Mouse (Mus musculus) heart, embryonic 13.5 days (tissue): ENCODE measurements around the gene Prpf38b. TPM values are rescaled to one million over a fixed set of nuclear protein-coding genes. Genes with fewer than 3 reads are reported as not detected.
A peak's percentile ranks its signal among the peaks of the same experiment; 100 is the strongest.

Source experiments
- ATAC-seq: fragments of 200-750 bp; cut with Nextera tagmentation; 2 replicates; pipeline ENCODE4 v1.8.0; 2017; ENCODE audit warnings: moderate TSS enrichment; ENCODE audit not compliant: insufficient number of reproducible peaks, low FRiP score, low TSS enrichment; ENCODE audit errors: extremely low read depth
- H3K27ac ChIP-seq: fragments of 300-500 bp; sonication (generic); replicated peaks from 2 replicates; pipeline ENCODE4 v1.5.1; 2015; ENCODE audit warnings: moderate library complexity, mild to moderate bottlenecking, inconsistent platforms
- H3K27me3 ChIP-seq: fragments of 300-500 bp; sonication (generic); replicated peaks from 2 replicates; pipeline ENCODE4 v1.6.1; 2015; ENCODE audit warnings: mild to moderate bottlenecking, inconsistent platforms
- H3K36me3 ChIP-seq: fragments of 300-500 bp; sonication (generic); 2 replicates; pipeline ENCODE4 v1.6.1; 2015; ENCODE audit warnings: mild to moderate bottlenecking, inconsistent platforms
- H3K4me1 ChIP-seq: fragments of 300-500 bp; sonication (generic); 2 replicates; pipeline ENCODE4 v1.6.1; 2015; ENCODE audit warnings: inconsistent platforms
- H3K4me2 ChIP-seq: fragments of 300-500 bp; sonication (generic); 2 replicates; pipeline ENCODE4 v1.6.1; 2015; ENCODE audit warnings: inconsistent platforms, mild to moderate bottlenecking, moderate library complexity
- H3K4me3 ChIP-seq: fragments of 300-500 bp; sonication (generic); 2 replicates; pipeline ENCODE4 v1.5.1; 2015; ENCODE audit warnings: moderate library complexity, mild to moderate bottlenecking, inconsistent platforms
- H3K9ac ChIP-seq: fragments of 300-500 bp; sonication (generic); 2 replicates; pipeline ENCODE4 v1.6.1; 2015; ENCODE audit warnings: inconsistent platforms, mild to moderate bottlenecking, moderate library complexity
- H3K9me3 ChIP-seq: fragments of 300-500 bp; sonication (generic); 2 replicates; pipeline ENCODE4 v1.6.1; 2016; ENCODE audit warnings: inconsistent platforms
- WGBS: fragments of 180-500 bp; shearing (Covaris S2); methylation state at CpG from one replicate; pipeline ENCODE4 v1.1.7; 2015; ENCODE audit warnings: mixed read lengths; 5-methylcytosine and 5-hydroxymethylcytosine counted together
- polyA plus RNA-seq: library from polyadenylated mRNA; unstranded; fragments of >200 nt; fragmentation: Nextera tagmentation; extraction: Ambion mirVana; gene quantifications from 2 replicates; pipeline ENCODE4 v1.2.1, GENCODE M21; 2015

The Prpf38b gene
- polyA plus RNA-seq, 1 experiment from 2014 or later = 49.0 TPM

GRCm38 (mm10) chr3:108921822-108922221 lies 10.3 kb upstream of the Prpf38b start:
- H3K27ac ChIP-seq = no peak overlapping the region
- H3K4me1 ChIP-seq = no peaks in the 10 kb centered on the region
- H3K9me3 ChIP-seq = no peaks in the 10 kb centered on the region
- no peak for ATAC-seq
- H3K27me3 ChIP-seq = no peaks in the 10 kb centered on the region
- H3K9ac ChIP-seq = no peak overlapping the region
- WGBS = 77% methylated on average over 1 of the region's 1 CpGs
- no peaks in the 10 kb centered on the region for H3K36me3 ChIP-seq
- H3K4me2 ChIP-seq = no peak overlapping the region
- H3K4me3 ChIP-seq = no peak overlapping the region

- no peaks in the 10 kb centered on the region for H3K9me3 ChIP-seq
- H3K27ac ChIP-seq = no peak overlapping the region
- no peak for ATAC-seq
- WGBS = 71% methylated on average over 3 of the region's 3 CpGs
- no peak overlapping the region for H3K4me3 ChIP-seq
- no peak overlapping the region for H3K4me2 ChIP-seq
- no peaks in the 10 kb centered on the region for H3K36me3 ChIP-seq
- H3K4me1 ChIP-seq = no peaks in the 10 kb centered on the region
- H3K9ac ChIP-seq = no peak overlapping the region
- H3K27me3 ChIP-seq = no peaks in the 10 kb centered on the region
Measured at GRCm38 (mm10) chr3:108920442-108921070, 9.0 kb upstream of the Prpf38b start.

GRCm38 (mm10) chr3:108918852-108919251 lies 7.3 kb upstream of the Prpf38b start:
- H3K27ac ChIP-seq = no peak overlapping the region
- no peaks in the 10 kb centered on the region for H3K27me3 ChIP-seq
- ATAC-seq = no peak
- H3K4me3 ChIP-seq = no peak overlapping the region
- H3K4me2 ChIP-seq = no peak overlapping the region
- H3K4me1 ChIP-seq = no peaks in the 10 kb centered on the region
- H3K36me3 ChIP-seq = no peaks in the 10 kb centered on the region
- WGBS = 86% methylated on average over 1 of the region's 1 CpGs
- no peak overlapping the region for H3K9ac ChIP-seq
- no peaks in the 10 kb centered on the region for H3K9me3 ChIP-seq

GRCm38 (mm10) chr3:108917986-108918385 lies 6.5 kb upstream of the Prpf38b start:
- no peaks in the 10 kb centered on the region for H3K9me3 ChIP-seq
- H3K9ac ChIP-seq = no peak overlapping the region
- no peak overlapping the region for H3K27ac ChIP-seq
- WGBS = 51% methylated on average over 3 of the region's 3 CpGs
- ATAC-seq = no peak
- H3K27me3 ChIP-seq = no peaks in the 10 kb centered on the region
- H3K4me1 ChIP-seq = no peaks in the 10 kb centered on the region
- H3K4me2 ChIP-seq = no peak overlapping the region
- no peak overlapping the region for H3K4me3 ChIP-seq
- H3K36me3 ChIP-seq = no peaks in the 10 kb centered on the region

GRCm38 (mm10) chr3:108916857-108917256 lies 5.3 kb upstream of the Prpf38b start:
- WGBS = 41% methylated on average over 4 of the region's 4 CpGs
- no peaks in the 10 kb centered on the region for H3K27me3 ChIP-seq
- no peak overlapping the region for H3K4me3 ChIP-seq
- no peak for ATAC-seq
- no peaks in the 10 kb centered on the region for H3K36me3 ChIP-seq
- H3K9ac ChIP-seq = no peak overlapping the region
- H3K27ac ChIP-seq = no peak overlapping the region
- no peaks in the 10 kb centered on the region for H3K4me1 ChIP-seq
- no peaks in the 10 kb centered on the region for H3K9me3 ChIP-seq
- no peak overlapping the region for H3K4me2 ChIP-seq

GRCm38 (mm10) chr3:108915999-108916398 lies 4.5 kb upstream of the Prpf38b start:
- no peak for ATAC-seq
- Histone ChIP-seq H3K4me1 (no peaks in the 10 kb centered on the region), H3K9ac (no peak overlapping the region), H3K9me3 (no peaks in the 10 kb centered on the region), H3K27me3 (no peaks in the 10 kb centered on the region), H3K27ac (no peak overlapping the region), H3K4me2 (no peak overlapping the region), H3K36me3 (no peaks in the 10 kb centered on the region), H3K4me3 (no peak overlapping the region)
- 79% methylated on average over 1 of the region's 1 CpGs for WGBS

- under 1% methylated on average over 42 of the region's 44 CpGs for WGBS
- ATAC-seq = peak; percentile 72
- H3K4me1 ChIP-seq = peaks cover 15% of the 10 kb centered on the region
Measured at GRCm38 (mm10) chr3:108911081-108911547, 413 bp downstream of the Prpf38b start.

GRCm38 (mm10) chr3:108910303-108911080 lies 1.0 kb downstream of the Prpf38b start:
- no peaks in the 10 kb centered on the region for H3K9me3 ChIP-seq
- H3K27ac ChIP-seq = peak overlapping the region; percentile 99
- WGBS = under 1% methylated on average over 32 of the region's 32 CpGs
- peak overlapping the region; percentile 96 for H3K4me3 ChIP-seq
- H3K4me2 ChIP-seq = peak overlapping the region; percentile 99
- peaks cover 33% of the 10 kb centered on the region for H3K36me3 ChIP-seq
- no peak for ATAC-seq
- peak overlapping the region; percentile 97 for H3K9ac ChIP-seq
- no peaks in the 10 kb centered on the region for H3K27me3 ChIP-seq
- H3K4me1 ChIP-seq = peaks cover 15% of the 10 kb centered on the region

More at GRCm38 (mm10) chr3:108911081-108911547, 413 bp downstream of the Prpf38b start:
- peak overlapping the region; percentile 96 for H3K4me3 ChIP-seq
- H3K4me2 ChIP-seq = peak overlapping the region; percentile 99
- H3K27me3 ChIP-seq = no peaks in the 10 kb centered on the region
- no peaks in the 10 kb centered on the region for H3K9me3 ChIP-seq
- H3K9ac ChIP-seq = peak overlapping the region; percentile 97
- peak overlapping the region; percentile 99 for H3K27ac ChIP-seq
- H3K36me3 ChIP-seq = peaks cover 27% of the 10 kb centered on the region

- Histone ChIP-seq H3K27me3 (no peaks in the 10 kb centered on the region), H3K9ac (no peak overlapping the region), H3K27ac (no peak overlapping the region), H3K4me2 (no peak overlapping the region), H3K9me3 (no peaks in the 10 kb centered on the region), H3K4me3 (no peak overlapping the region), H3K4me1 (no peaks in the 10 kb centered on the region), H3K36me3 (peaks cover 79% of the 10 kb centered on the region)
- ATAC-seq = no peak
- WGBS = 91% methylated on average over 6 of the region's 6 CpGs
Measured at GRCm38 (mm10) chr3:108902934-108903333, 8.6 kb downstream of the Prpf38b start.

GRCm38 (mm10) chr3:108902038-108902437 lies 9.5 kb downstream of the Prpf38b start:
- Histone ChIP-seq H3K27ac (no peak overlapping the region), H3K9ac (no peak overlapping the region), H3K4me2 (no peak overlapping the region), H3K9me3 (no peaks in the 10 kb centered on the region), H3K4me1 (no peaks in the 10 kb centered on the region), H3K4me3 (no peak overlapping the region), H3K27me3 (no peaks in the 10 kb centered on the region), H3K36me3 (peaks cover 70% of the 10 kb centered on the region)
- no peak for ATAC-seq
- WGBS = 45% methylated on average over 2 of the region's 2 CpGs

- Histone ChIP-seq H3K9ac (no peak overlapping the region), H3K36me3 (peaks cover 58% of the 10 kb centered on the region), H3K4me1 (no peaks in the 10 kb centered on the region), H3K4me3 (no peak overlapping the region), H3K4me2 (no peak overlapping the region), H3K27ac (no peak overlapping the region), H3K9me3 (no peaks in the 10 kb centered on the region), H3K27me3 (no peaks in the 10 kb centered on the region)
- ATAC-seq = no peak
- 71% methylated on average over 5 of the region's 5 CpGs for WGBS
Measured at GRCm38 (mm10) chr3:108900681-108901080, 10.8 kb downstream of the Prpf38b start.
